Mouse (Mus musculus) neural tube, embryonic 11.5 days (tissue): ENCODE data around the gene Cdyl. TPM values are rescaled to one million over a fixed set of nuclear protein-coding genes. Genes with fewer than 3 reads are reported as not detected.

ENCODE experiments used
- ATAC-seq: fragments of 200-750 bp; cut with Nextera tagmentation; 2 replicates; pipeline ENCODE4 v1.8.0; 2017; ENCODE audit warnings: moderate number of reproducible peaks, mild to moderate bottlenecking, moderate TSS enrichment, moderate library complexity; ENCODE audit not compliant: insufficient read depth, low FRiP score, low TSS enrichment
- DNase-seq: peaks from one replicate; pipeline ENCODE4 v3.0.0-alpha.2; 2015; ENCODE audit warnings: low spot score
- H3K27ac ChIP-seq: fragments of 300-500 bp; sonication (generic); 2 replicates; pipeline ENCODE4 v1.5.1; 2014; ENCODE audit warnings: low read depth, mild to moderate bottlenecking, low read length
- H3K27me3 ChIP-seq: fragments of 300-500 bp; sonication (generic); 2 replicates; pipeline ENCODE4 v1.6.1; 2014; ENCODE audit warnings: mild to moderate bottlenecking, low read length, mixed read lengths; ENCODE audit not compliant: control insufficient read depth, insufficient read depth
- H3K36me3 ChIP-seq: fragments of 300-500 bp; sonication (generic); 2 replicates; pipeline ENCODE4 v1.6.1; 2014; ENCODE audit warnings: mild to moderate bottlenecking, low read length, moderate library complexity, mixed read lengths; ENCODE audit not compliant: control insufficient read depth, insufficient read depth
- H3K4me1 ChIP-seq: fragments of 300-500 bp; sonication (generic); 2 replicates; pipeline ENCODE4 v1.6.1; 2014; ENCODE audit warnings: low read length, mixed read lengths; ENCODE audit not compliant: control insufficient read depth, insufficient read depth
- H3K4me2 ChIP-seq: fragments of 300-500 bp; sonication (generic); 2 replicates; pipeline ENCODE4 v1.6.1; 2014; ENCODE audit warnings: low read depth, mild to moderate bottlenecking, moderate library complexity
- H3K4me3 ChIP-seq: fragments of 300-500 bp; sonication (generic); 2 replicates; pipeline ENCODE4 v1.5.1; 2014; ENCODE audit warnings: low read depth, low read length
- H3K9ac ChIP-seq: fragments of 300-500 bp; sonication (generic); 2 replicates; pipeline ENCODE4 v1.6.1; 2014; ENCODE audit warnings: mild to moderate bottlenecking, low read length
- H3K9me3 ChIP-seq: fragments of 300-500 bp; sonication (generic); 2 replicates; pipeline ENCODE4 v1.6.1; 2016; ENCODE audit warnings: low read length; ENCODE audit not compliant: control insufficient read depth
- WGBS: fragments of 180-500 bp; shearing (Covaris S2); extraction: QIAGEN DNeasy Blood & Tissue Kit; methylation state at CpG from one replicate; pipeline ENCODE4 v1.1.7; 2014; 5-methylcytosine and 5-hydroxymethylcytosine counted together
- polyA plus RNA-seq: library from polyadenylated mRNA; unstranded; fragments of >200 nt; fragmentation: Nextera tagmentation; extraction: Ambion mirVana; gene quantifications from 2 replicates; pipeline ENCODE4 v1.2.1, GENCODE M21; 2014

Gene Cdyl
- polyA plus RNA-seq, result 13.0 and 15.1 TPM in 2 replicates

DNA sequence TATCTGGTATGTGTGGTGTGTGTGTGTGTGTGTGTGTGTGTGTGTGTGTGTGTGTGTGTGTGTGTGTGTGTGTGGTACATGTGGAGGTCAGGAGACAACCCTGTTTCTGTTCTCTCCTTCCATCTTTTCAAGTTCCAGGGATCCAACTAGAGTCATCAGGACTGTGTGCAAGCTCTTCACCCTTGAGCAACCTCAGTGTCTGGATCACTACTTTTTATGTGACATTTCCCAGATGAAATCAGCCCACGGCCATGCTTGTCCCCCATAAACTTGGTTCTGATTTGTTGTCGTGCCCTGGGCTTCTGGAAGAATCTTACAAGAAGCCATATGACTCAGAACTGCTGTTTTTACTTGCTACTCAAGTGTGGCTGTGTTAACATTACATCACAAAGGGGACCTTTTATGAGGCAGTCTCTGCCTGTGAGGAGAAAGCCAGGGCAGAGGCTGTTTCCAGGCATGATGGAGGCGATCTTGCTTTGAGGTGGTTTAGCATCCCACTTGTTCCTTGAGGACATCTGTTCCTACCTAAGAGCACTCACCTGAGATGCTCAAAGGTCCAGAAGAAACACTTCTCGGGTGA is at the start of gene Cdyl:
Cdyl (plus strand) TSS at position 428 of the 580 bp plus-strand sequence.
- no peaks in the 10 kb centered on the region for H3K36me3 ChIP-seq
- no peak for ATAC-seq
- no peak for DNase-seq
- H3K9me3 ChIP-seq, result no peaks in the 10 kb centered on the region
- H3K4me1 ChIP-seq, result no peaks in the 10 kb centered on the region
- H3K27ac ChIP-seq, result no peak within 1 kb of the TSS
- no peak within 1 kb of the TSS for H3K9ac ChIP-seq
- no peak within 1 kb of the TSS for H3K4me2 ChIP-seq
- no peaks in the 10 kb centered on the region for H3K27me3 ChIP-seq
- WGBS, result 64% methylated on average over 4 of the region's 4 CpGs
- H3K4me3 ChIP-seq, result no peak within 1 kb of the TSS

DNA sequence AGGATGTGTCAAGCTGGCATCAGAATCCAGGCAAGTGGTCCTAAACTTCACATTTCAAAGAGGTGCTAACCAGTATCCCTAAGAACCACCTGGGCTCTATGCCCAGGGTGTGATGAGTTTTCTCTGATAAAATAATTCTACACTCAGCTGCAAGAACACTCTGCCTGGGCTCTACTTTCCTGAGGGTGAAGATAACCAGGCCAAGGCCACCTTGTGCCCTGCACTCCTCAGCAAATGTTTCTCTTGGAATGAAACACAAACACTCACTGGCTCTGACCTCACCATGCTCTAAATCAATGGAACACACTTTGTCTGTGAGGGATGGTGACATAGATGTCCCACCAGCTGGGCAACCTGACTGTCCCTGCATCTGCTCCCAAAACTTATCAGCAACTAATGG is 48.9 kb upstream of the Cdyl start:
- Histone ChIP-seq H3K4me2 (no peak overlapping the region), H3K27ac (no peak overlapping the region), H3K27me3 (no peaks in the 10 kb centered on the region), H3K4me3 (no peak overlapping the region), H3K36me3 (no peaks in the 10 kb centered on the region), H3K4me1 (no peaks in the 10 kb centered on the region), H3K9ac (no peak overlapping the region), H3K9me3 (no peaks in the 10 kb centered on the region)
- DNase-seq, result no peak
- ATAC-seq, result no peak

DNA sequence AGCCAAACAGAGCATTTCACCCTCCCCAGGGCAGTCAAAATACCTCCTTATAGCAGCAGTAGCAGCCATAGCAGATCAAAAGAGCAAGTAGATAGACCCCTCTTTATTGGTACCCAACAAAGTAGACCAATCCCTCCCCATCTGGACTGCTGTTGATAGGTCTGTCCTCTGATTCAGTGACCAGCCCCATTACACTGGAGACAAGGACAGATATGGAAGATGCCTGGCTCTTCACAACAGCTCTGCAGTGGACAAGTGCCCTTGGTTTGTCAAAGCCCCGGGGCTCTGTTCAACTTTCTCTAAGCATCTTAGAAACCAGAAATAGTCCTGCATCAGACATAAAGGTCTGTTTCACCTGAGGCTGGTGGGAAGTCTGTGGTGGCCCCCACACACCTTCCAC is 47.1 kb upstream of the Cdyl start:
- H3K36me3 ChIP-seq, result no peaks in the 10 kb centered on the region
- no peak overlapping the region for H3K4me3 ChIP-seq
- no peaks in the 10 kb centered on the region for H3K27me3 ChIP-seq
- no peak overlapping the region for H3K9ac ChIP-seq
- no peaks in the 10 kb centered on the region for H3K9me3 ChIP-seq
- no peak overlapping the region for H3K27ac ChIP-seq
- ATAC-seq (no peak), DNase-seq (no peak)
- no peak overlapping the region for H3K4me2 ChIP-seq
- H3K4me1 ChIP-seq, result no peaks in the 10 kb centered on the region
- 100% methylated on average over 1 of the region's 1 CpGs for WGBS

DNA sequence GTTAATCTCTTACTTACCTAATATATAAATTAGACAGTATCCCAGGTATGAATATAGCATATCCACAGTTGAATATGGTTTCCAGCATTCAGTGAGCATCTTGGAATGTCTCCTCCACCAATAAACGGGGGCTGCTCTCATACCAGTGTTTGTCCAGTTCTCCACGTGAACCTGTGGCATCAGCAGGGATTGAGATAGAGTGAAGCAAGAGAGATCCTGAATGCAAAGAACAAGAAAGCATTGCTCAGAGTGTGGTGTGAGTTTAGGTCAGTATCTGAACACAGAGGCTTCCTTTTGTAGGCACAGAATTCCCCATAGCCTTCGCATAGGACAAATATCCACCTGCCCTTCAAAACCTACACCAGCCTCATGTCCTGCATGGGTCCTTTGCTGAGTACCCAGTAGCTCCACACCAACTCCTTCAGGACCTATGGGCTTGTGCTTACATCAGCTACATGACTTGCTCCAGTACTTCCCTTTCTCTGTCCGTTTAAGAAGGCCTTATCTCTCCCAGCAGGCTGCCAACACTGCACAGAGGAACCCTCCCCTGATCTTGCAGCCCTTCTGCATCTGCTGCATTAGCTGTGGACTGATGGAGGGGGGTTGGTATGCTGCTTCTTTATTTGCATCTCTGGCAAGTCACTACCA is 44.7 kb upstream of the Cdyl start:
- H3K4me2 ChIP-seq, result no peak overlapping the region
- 79% methylated on average over 4 of the region's 4 CpGs for WGBS
- no peaks in the 10 kb centered on the region for H3K27me3 ChIP-seq
- H3K9me3 ChIP-seq, result no peaks in the 10 kb centered on the region
- no peak overlapping the region for H3K9ac ChIP-seq
- H3K4me3 ChIP-seq, result no peak overlapping the region
- H3K27ac ChIP-seq, result no peak overlapping the region
- ATAC-seq (no peak), DNase-seq (no peak)
- H3K4me1 ChIP-seq, result no peaks in the 10 kb centered on the region
- H3K36me3 ChIP-seq, result no peaks in the 10 kb centered on the region

DNA sequence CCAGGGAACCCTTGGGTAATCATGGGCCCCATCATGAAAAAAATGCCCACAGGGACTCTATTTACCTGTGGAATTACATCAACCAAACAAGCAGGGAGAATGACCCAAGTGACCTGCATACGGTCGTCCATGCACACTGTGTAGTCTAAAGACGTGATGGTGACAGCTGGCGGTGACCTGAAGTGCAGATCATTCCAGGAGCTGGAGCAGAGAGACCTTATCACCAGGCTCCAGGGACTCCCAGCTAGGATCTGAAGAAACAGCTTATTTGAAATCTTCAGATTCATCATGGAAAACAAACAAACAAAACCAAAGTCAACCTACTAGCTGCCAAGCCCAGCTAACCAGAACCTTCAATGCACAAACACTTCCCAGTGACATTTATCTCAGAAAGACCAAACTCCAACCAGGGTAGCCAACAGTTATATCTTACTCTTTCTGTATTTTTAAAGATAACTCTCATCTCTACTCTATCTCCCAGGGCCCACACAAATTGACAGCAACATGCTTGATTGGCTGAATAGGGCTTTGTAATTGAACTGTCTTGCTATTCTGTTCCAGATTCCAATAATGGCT is 43.0 kb upstream of the Cdyl start:
- H3K4me1 ChIP-seq, result no peaks in the 10 kb centered on the region
- 88% methylated on average over 4 of the region's 4 CpGs for WGBS
- H3K4me3 ChIP-seq, result no peak overlapping the region
- no peak for DNase-seq
- ATAC-seq, result no peak
- H3K4me2 ChIP-seq, result no peak overlapping the region
- no peaks in the 10 kb centered on the region for H3K9me3 ChIP-seq
- no peaks in the 10 kb centered on the region for H3K27me3 ChIP-seq
- H3K27ac ChIP-seq, result no peak overlapping the region
- no peaks in the 10 kb centered on the region for H3K36me3 ChIP-seq
- no peak overlapping the region for H3K9ac ChIP-seq

DNA sequence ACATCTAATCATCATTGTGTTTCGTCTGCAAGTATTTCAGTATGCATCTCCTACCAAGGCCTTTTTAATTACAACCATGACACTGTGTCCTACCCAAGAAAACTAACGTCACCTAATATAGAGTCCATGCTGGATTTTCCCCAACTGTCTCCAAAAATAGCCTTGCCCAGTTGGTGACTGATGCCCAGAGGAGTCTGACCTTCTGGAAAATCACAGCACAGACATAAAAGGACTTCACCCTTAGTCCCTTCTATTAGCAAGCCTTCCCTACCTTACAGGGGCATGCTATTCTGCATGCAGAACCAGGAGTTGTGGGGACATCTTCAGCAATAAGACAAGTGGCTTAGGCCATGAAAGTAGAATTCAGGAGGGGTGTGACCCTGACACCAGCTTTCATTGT is 40.3 kb upstream of the Cdyl start:
- 85% methylated on average over 2 of the region's 2 CpGs for WGBS
- Histone ChIP-seq H3K4me3 (no peak overlapping the region), H3K9me3 (no peaks in the 10 kb centered on the region), H3K27me3 (no peaks in the 10 kb centered on the region), H3K27ac (no peak overlapping the region), H3K4me1 (no peaks in the 10 kb centered on the region), H3K36me3 (no peaks in the 10 kb centered on the region), H3K4me2 (no peak overlapping the region), H3K9ac (no peak overlapping the region)
- DNase-seq (no peak), ATAC-seq (no peak)

DNA sequence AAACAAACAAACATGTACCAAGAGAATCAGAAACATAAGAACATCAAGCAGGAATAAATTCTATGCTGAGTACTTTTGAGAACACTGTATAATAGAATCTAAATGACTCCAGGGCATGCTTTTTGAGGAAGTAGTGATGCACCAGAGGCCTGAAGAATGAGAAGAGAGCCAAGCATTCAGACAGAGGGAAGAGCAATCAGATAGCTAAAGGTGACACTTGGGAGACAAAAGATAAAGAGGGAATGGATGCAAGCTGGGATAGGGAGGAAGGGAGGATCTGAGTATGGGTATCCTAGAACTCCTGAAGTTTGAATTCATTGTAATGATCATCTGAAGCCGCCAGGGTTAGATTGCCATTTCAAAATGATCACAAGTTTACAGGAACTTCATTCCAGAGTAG is 38.9 kb upstream of the Cdyl start:
- H3K4me3 ChIP-seq, result no peak overlapping the region
- no peak overlapping the region for H3K4me2 ChIP-seq
- H3K27me3 ChIP-seq, result no peaks in the 10 kb centered on the region
- ATAC-seq (no peak), DNase-seq (no peak)
- H3K9ac ChIP-seq, result no peak overlapping the region
- no peak overlapping the region for H3K27ac ChIP-seq
- WGBS, result 79% methylated on average over 1 of the region's 1 CpGs
- H3K4me1 ChIP-seq, result no peaks in the 10 kb centered on the region
- H3K9me3 ChIP-seq, result no peaks in the 10 kb centered on the region
- H3K36me3 ChIP-seq, result no peaks in the 10 kb centered on the region

DNA sequence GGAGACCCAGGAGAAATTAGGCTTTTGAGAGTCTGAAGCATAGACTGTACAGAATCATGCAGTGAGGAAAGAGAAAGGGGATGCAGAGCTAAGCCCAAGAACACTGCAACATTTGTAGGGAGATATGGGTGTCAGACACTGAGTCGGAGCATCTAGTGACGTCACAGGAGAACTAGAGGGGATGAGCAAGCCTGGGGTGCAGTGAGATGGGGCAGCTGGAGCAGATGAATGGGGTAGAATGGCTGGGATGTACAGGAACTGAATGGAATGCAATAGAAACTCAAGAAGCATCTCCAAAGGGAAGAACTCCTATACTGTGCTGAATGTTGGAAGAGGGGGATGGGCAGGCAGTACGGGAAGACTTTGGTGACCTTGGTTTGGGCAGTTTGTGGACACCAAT is 34.8 kb upstream of the Cdyl start:
- Histone ChIP-seq H3K9me3 (no peaks in the 10 kb centered on the region), H3K36me3 (no peaks in the 10 kb centered on the region), H3K4me3 (no peak overlapping the region), H3K9ac (no peak overlapping the region), H3K27ac (no peak overlapping the region), H3K27me3 (no peaks in the 10 kb centered on the region), H3K4me2 (no peak overlapping the region), H3K4me1 (no peaks in the 10 kb centered on the region)
- DNase-seq, result no peak
- 91% methylated on average over 3 of the region's 3 CpGs for WGBS
- no peak for ATAC-seq

DNA sequence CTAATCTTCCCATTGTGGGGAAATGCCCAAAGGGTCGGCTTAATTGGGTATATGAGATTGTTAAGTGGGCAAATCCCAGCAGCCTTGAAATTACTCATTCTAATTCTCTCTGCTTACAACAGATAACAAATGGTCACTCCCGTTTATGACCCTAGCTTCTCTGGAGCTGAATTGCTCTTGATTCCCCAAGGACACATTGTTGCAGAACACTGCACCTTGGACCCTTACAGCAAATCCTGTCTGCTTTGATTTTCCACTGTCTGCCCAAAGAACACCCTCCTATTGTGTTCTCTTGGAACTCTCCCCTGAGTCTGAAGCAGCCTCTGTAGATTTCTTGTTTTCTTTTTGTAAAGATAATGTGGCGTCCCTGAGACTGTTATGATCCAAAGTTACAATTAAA is 34.1 kb upstream of the Cdyl start:
- DNase-seq, result no peak
- ATAC-seq, result no peak
- Histone ChIP-seq H3K27me3 (no peaks in the 10 kb centered on the region), H3K27ac (no peak overlapping the region), H3K36me3 (no peaks in the 10 kb centered on the region), H3K4me2 (no peak overlapping the region), H3K4me1 (no peaks in the 10 kb centered on the region), H3K9ac (no peak overlapping the region), H3K9me3 (no peaks in the 10 kb centered on the region), H3K4me3 (no peak overlapping the region)
- WGBS, result 44% methylated on average over 3 of the region's 3 CpGs
